Mouse (Mus musculus) hematopoietic stem cell, adult 5-6 weeks (primary cell): Measurements from ENCODE around the gene Shank3. TPM values are rescaled to one million over a fixed set of nuclear protein-coding genes. Genes with fewer than 3 reads are reported as not detected.

Source experiments
- ATAC-seq, 2 experiments: fragments of 125-278 bp in 1 of 2; replicated peaks in 1 of 2; 2 replicates each; pipeline ENCODE4 v1.8.0; 2016 to 2017; ENCODE audit warnings: inconsistent platforms in 2 of 2, mild to moderate bottlenecking in 2 of 2, moderate number of reproducible peaks in 2 of 2, low read depth in 1 of 2, moderate TSS enrichment in 1 of 2; ENCODE audit not compliant: low FRiP score in 2 of 2, poor library complexity in 2 of 2, severe bottlenecking in 2 of 2, insufficient read depth in 1 of 2, low TSS enrichment in 1 of 2
- total RNA-seq: library from RNA; stranded (forward); fragments of 172-1452, 232-1000 nt; gene quantifications from 2 replicates; pipeline ENCODE4 v1.2.3, GENCODE M21; 2017

Gene Shank3
- total RNA-seq, 1 experiment from 2014 or later: 12.2 TPM

GRCm38 (mm10) chr15:89474596-89475292, 24.7 kb upstream of the Shank3 start:
- ATAC-seq: no peak

GRCm38 (mm10) chr15:89475293-89475600, 24.2 kb upstream of the Shank3 start:
- ATAC-seq: no peak

GRCm38 (mm10) chr15:89475611-89476474, 23.6 kb upstream of the Shank3 start:
- ATAC-seq: peak; percentile 93

- ATAC-seq: peak; percentile 28 to 49; a peak in 3 of 4 replicates
These were observed 23.0 kb upstream of the Shank3 start for GRCm38 (mm10) chr15:89476475-89476815.

GRCm38 (mm10) chr15:89477091-89477491, 22.3 kb upstream of the Shank3 start, which contains the start of gene Arsa:
Arsa (minus strand) TSS chr15:89477425.
- ATAC-seq: no peak

GRCm38 (mm10) chr15:89477806-89478205, 21.6 kb upstream of the Shank3 start:
- no peak for ATAC-seq

- no peak for ATAC-seq
These were observed 20.8 kb upstream of the Shank3 start for GRCm38 (mm10) chr15:89478622-89479021.

GRCm38 (mm10) chr15:89480584-89480983, 18.8 kb upstream of the Shank3 start:
- ATAC-seq: no peak

GRCm38 (mm10) chr15:89488182-89488581, 11.2 kb upstream of the Shank3 start:
- ATAC-seq: no peak

GRCm38 (mm10) chr15:89488611-89489117, 10.8 kb upstream of the Shank3 start:
- ATAC-seq: no peak

- no peak for ATAC-seq
These were observed 4.5 kb upstream of the Shank3 start for GRCm38 (mm10) chr15:89494970-89495369.

- no peak for ATAC-seq
These were observed 3.3 kb upstream of the Shank3 start for GRCm38 (mm10) chr15:89496131-89496530.

GRCm38 (mm10) chr15:89496841-89497240, 2.6 kb upstream of the Shank3 start:
- ATAC-seq: no peak

- peak; percentile 80 to 87 for ATAC-seq
These were observed 1.9 kb upstream of the Shank3 start for GRCm38 (mm10) chr15:89497391-89498048.

GRCm38 (mm10) chr15:89498049-89498960, 1.1 kb upstream of the Shank3 start:
- peak; percentile 54 to 56 for ATAC-seq

- ATAC-seq: no peak
These were observed 379 bp downstream of the Shank3 start for GRCm38 (mm10) chr15:89499784-89500220.

- ATAC-seq: no peak
These were observed 883 bp downstream of the Shank3 start for GRCm38 (mm10) chr15:89500221-89500791.
